Mouse (Mus musculus) MEL (cell line): Measurements from ENCODE around the gene Mme. TPM values are rescaled to one million over a fixed set of nuclear protein-coding genes. Genes with fewer than 3 reads are reported as not detected.

ENCODE experiments used
- DNase-seq: peaks from one replicate; pipeline ENCODE4 v3.0.0; 2011; ENCODE audit warnings: low read depth, low spot score
- H3K27ac ChIP-seq: 2 replicates; pipeline ENCODE4 v1.5.1; 2012; ENCODE audit warnings: low read depth, mild to moderate bottlenecking, control low read depth, low read length, moderate library complexity; ENCODE audit not compliant: control insufficient read depth
- H3K27me3 ChIP-seq, 2 experiments: fragments of 150-350 bp in 1 of 2; sonication (generic) in 1 of 2; 2 replicates each; pipeline ENCODE4 v1.6.1; 2012; ENCODE audit warnings: low read length in 2 of 2, mild to moderate bottlenecking in 2 of 2, improper control_type of control experiment in 1 of 2, moderate library complexity in 1 of 2; ENCODE audit not compliant: insufficient read depth in 2 of 2, control insufficient read depth in 1 of 2
- H3K36me3 ChIP-seq, 2 experiments: 2 replicates each; pipeline ENCODE4 v1.6.1; 2012 to 2014; ENCODE audit warnings: low read length in 2 of 2, improper control_type of control experiment in 1 of 2, inconsistent platforms in 1 of 2, mild to moderate bottlenecking in 1 of 2; ENCODE audit not compliant: insufficient read depth in 2 of 2, control insufficient read depth in 1 of 2
- H3K4me1 ChIP-seq, 2 experiments: fragments of 150-350 bp in 1 of 2; sonication (generic) in 1 of 2; 2 replicates each; pipeline ENCODE4 v1.6.1; 2012; ENCODE audit warnings: low read length in 2 of 2, improper control_type of control experiment in 1 of 2, mild to moderate bottlenecking in 1 of 2; ENCODE audit not compliant: insufficient read depth in 2 of 2, control insufficient read depth in 1 of 2
- H3K4me3 ChIP-seq, 2 experiments: fragments of 150-350 bp in 1 of 2; sonication (generic) in 1 of 2; 2 replicates each; pipeline ENCODE4 v1.5.1; 2012; ENCODE audit warnings: low read depth in 2 of 2, low read length in 2 of 2, mild to moderate bottlenecking in 2 of 2, moderate library complexity in 2 of 2, control low read depth in 1 of 2, improper control_type of control experiment in 1 of 2; ENCODE audit not compliant: control insufficient read depth in 1 of 2, insufficient read depth in 1 of 2
- H3K79me2 ChIP-seq: 2 replicates; pipeline ENCODE4 v1.6.1; 2012; ENCODE audit warnings: mild to moderate bottlenecking, low read length, moderate library complexity; ENCODE audit not compliant: control insufficient read depth, poor library complexity, insufficient read depth
- H3K9ac ChIP-seq: 2 replicates; pipeline ENCODE4 v1.6.1; 2012; ENCODE audit warnings: low read depth, mild to moderate bottlenecking, control low read depth, low read length, moderate library complexity; ENCODE audit not compliant: control insufficient read depth, poor library complexity, severe bottlenecking
- H3K9me3 ChIP-seq: fragments of 150-350 bp; sonication (generic); replicated peaks from 2 replicates; pipeline ENCODE4 v1.6.1; 2012; ENCODE audit warnings: mild to moderate bottlenecking, low read length, improper control_type of control experiment, moderate library complexity; ENCODE audit not compliant: insufficient read depth
- BHLHE40 ChIP-seq: IDR thresholded peaks from 2 replicates; pipeline ENCODE4 v1.6.1; 2012; ENCODE audit warnings: low read depth, mild to moderate bottlenecking, inconsistent platforms, low read length, improper control_type of control experiment, borderline replicate concordance
- CHD1 ChIP-seq: IDR thresholded peaks from 2 replicates; pipeline ENCODE4 v1.6.1; 2012; ENCODE audit warnings: low read depth, mild to moderate bottlenecking, inconsistent platforms, low read length, improper control_type of control experiment
- CHD2 ChIP-seq: IDR thresholded peaks from 2 replicates; pipeline ENCODE4 v1.6.1; 2011; ENCODE audit warnings: low read length, improper control_type of control experiment
- CTCF ChIP-seq, 3 experiments: IDR thresholded peaks in 2 of 3; conservative IDR thresholded peaks in 1 of 3; 2 replicates each; pipeline ENCODE4 v1.5.1; 2011 to 2012; ENCODE audit warnings: low read length in 3 of 3, low read depth in 2 of 3, mild to moderate bottlenecking in 2 of 3, improper control_type of control experiment in 1 of 3, inconsistent platforms in 1 of 3, mixed read lengths in 1 of 3, moderate library complexity in 1 of 3; ENCODE audit not compliant: control insufficient read depth in 1 of 3, insufficient read depth in 1 of 3, poor library complexity in 1 of 3, severe bottlenecking in 1 of 3
- E2F4 ChIP-seq: IDR thresholded peaks from 2 replicates; pipeline ENCODE4 v1.6.1; 2011; ENCODE audit warnings: low read depth, low read length, improper control_type of control experiment, borderline replicate concordance
- ETS1 ChIP-seq: IDR thresholded peaks from 2 replicates; pipeline ENCODE4 v1.6.1; 2012; ENCODE audit warnings: low read depth, mild to moderate bottlenecking, inconsistent platforms, low read length, improper control_type of control experiment, moderate library complexity
- HCFC1 ChIP-seq: IDR thresholded peaks from 2 replicates; pipeline ENCODE4 v1.6.1; 2012; ENCODE audit warnings: low read depth, mild to moderate bottlenecking, inconsistent platforms, low read length, improper control_type of control experiment, moderate library complexity
- JUND ChIP-seq: IDR thresholded peaks from 2 replicates; pipeline ENCODE4 v1.6.1; 2011; ENCODE audit warnings: low read depth, mild to moderate bottlenecking, improper control_type of control experiment, low read length
- MAFK ChIP-seq: IDR thresholded peaks from 2 replicates; pipeline ENCODE4 v1.6.1; 2011; ENCODE audit warnings: low read depth, mild to moderate bottlenecking, low read length, improper control_type of control experiment, borderline replicate concordance
- MEF2A ChIP-seq: IDR thresholded peaks from 2 replicates; pipeline ENCODE4 v1.6.1; 2014; ENCODE audit warnings: low read depth, mild to moderate bottlenecking, inconsistent platforms, low read length, improper control_type of control experiment; ENCODE audit not compliant: poor library complexity, insufficient replicate concordance, severe bottlenecking; ENCODE audit errors: extremely low read depth
- MXI1 ChIP-seq: IDR thresholded peaks from 2 replicates; pipeline ENCODE4 v1.6.1; 2011; ENCODE audit warnings: mild to moderate bottlenecking, low read depth, low read length, improper control_type of control experiment
- MYB ChIP-seq: IDR thresholded peaks from 2 replicates; pipeline ENCODE4 v1.6.1; 2011; ENCODE audit warnings: mild to moderate bottlenecking, low read depth, low read length, improper control_type of control experiment
- NRF1 ChIP-seq: IDR thresholded peaks from 2 replicates; pipeline ENCODE4 v1.6.1; 2014; ENCODE audit warnings: low read depth, mild to moderate bottlenecking, inconsistent platforms, low read length, improper control_type of control experiment, moderate library complexity; ENCODE audit not compliant: poor library complexity, insufficient read depth, severe bottlenecking
- POLR2A ChIP-seq, 2 experiments: IDR thresholded peaks; 2 replicates each; pipeline ENCODE4 v1.6.1; 2011 to 2012; ENCODE audit warnings: low read length in 2 of 2, mild to moderate bottlenecking in 2 of 2, control low read depth in 1 of 2, improper control_type of control experiment in 1 of 2, low read depth in 1 of 2, moderate library complexity in 1 of 2; ENCODE audit not compliant: control insufficient read depth in 1 of 2, insufficient read depth in 1 of 2, poor library complexity in 1 of 2
- POLR2AphosphoS2 ChIP-seq: IDR thresholded peaks from 2 replicates; pipeline ENCODE4 v1.6.1; 2011; ENCODE audit warnings: low read length, improper control_type of control experiment
- POLR2AphosphoS5 ChIP-seq: IDR thresholded peaks from 2 replicates; pipeline ENCODE4 v1.6.1; 2012; ENCODE audit warnings: low read depth, borderline replicate concordance, mild to moderate bottlenecking, inconsistent platforms, low read length, moderate library complexity, mixed read lengths
- RAD21 ChIP-seq: IDR thresholded peaks from 2 replicates; pipeline ENCODE4 v1.6.1; 2011; ENCODE audit warnings: mild to moderate bottlenecking, low read depth, low read length, improper control_type of control experiment
- RCOR1 ChIP-seq: IDR thresholded peaks from 2 replicates; pipeline ENCODE4 v1.6.1; 2012; ENCODE audit warnings: low read depth, mild to moderate bottlenecking, inconsistent platforms, low read length, improper control_type of control experiment
- SIN3A ChIP-seq: IDR thresholded peaks from 2 replicates; pipeline ENCODE4 v1.6.1; 2012; ENCODE audit warnings: low read length, improper control_type of control experiment, inconsistent platforms
- TCF12 ChIP-seq: IDR thresholded peaks from 2 replicates; pipeline ENCODE4 v1.6.1; 2014; ENCODE audit warnings: low read depth, mild to moderate bottlenecking, inconsistent platforms, low read length, improper control_type of control experiment, moderate library complexity
- UBTF ChIP-seq: IDR thresholded peaks from 2 replicates; pipeline ENCODE4 v1.6.1; 2012; ENCODE audit warnings: low read depth, mild to moderate bottlenecking, inconsistent platforms, low read length, improper control_type of control experiment, moderate library complexity, borderline replicate concordance; ENCODE audit not compliant: insufficient read depth
- ZKSCAN1 ChIP-seq: IDR thresholded peaks from 2 replicates; pipeline ENCODE4 v1.6.1; 2012; ENCODE audit warnings: low read depth, mild to moderate bottlenecking, inconsistent platforms, low read length, improper control_type of control experiment, moderate library complexity
- polyA plus RNA-seq, 2 experiments: library from polyadenylated mRNA; stranded (reverse) in 1 of 2; unstranded in 1 of 2; fragments of >175 nt in 1 of 2; fragments of >200 nt in 1 of 2; gene quantifications; 2 replicates each; pipeline versions ENCODE4 v1.2.1 to v1.2.4; 2012; ENCODE audit warnings: low replicate concordance in 2 of 2, low read depth in 1 of 2; ENCODE audit not compliant: insufficient read length in 2 of 2, insufficient read depth in 1 of 2, missing spikeins in 1 of 2
- total RNA-seq: library from RNA; depleted of rRNA; stranded (reverse); fragments of 300-350 nt; gene quantifications from 2 replicates; pipeline ENCODE4 v1.2.3, GENCODE M21; 2012

The Mme gene
- total and polyA plus RNA-seq, 3 experiments, result not detected

DNA sequence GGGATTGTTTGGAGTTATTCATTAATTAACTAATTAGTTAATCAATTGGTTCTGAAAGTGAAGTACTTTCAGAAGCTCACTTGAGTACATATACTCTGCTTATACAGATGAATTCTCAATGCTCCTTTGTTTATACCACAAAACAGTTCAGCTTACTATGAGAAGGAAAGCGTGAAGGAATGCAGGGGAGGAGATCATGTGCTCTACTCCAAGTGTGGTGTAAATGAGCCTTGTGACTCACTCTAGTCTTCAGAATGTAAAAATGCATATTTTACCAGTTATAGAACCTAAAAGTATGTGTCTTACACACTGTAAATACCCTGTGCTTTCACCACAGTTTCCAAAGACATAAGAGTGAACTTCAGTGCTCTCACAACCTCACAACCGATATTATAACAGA lies 84.3 kb downstream of the Mme start:
- H3K4me1 ChIP-seq, result no peaks in the 10 kb centered on the region
- TF ChIP-seq CTCF (IDR thresholded peaks at IDR 0.05 in 2 of 3, conservative IDR thresholded peaks at IDR 0.05 in 1 of 3; ENCODE audit: control insufficient read depth in 1 of 3, insufficient read depth in 1 of 3, low read depth in 2 of 3, low read length in 3 of 3, poor library complexity in 1 of 3, severe bottlenecking in 1 of 3) (no peak), E2F4 (no peak), ETS1 (no peak), NRF1 (no peak), ZKSCAN1 (no peak), MAFK (no peak)
- TF ChIP-seq, all 39 proteins: peak for 0
- no peak for DNase-seq
- Histone ChIP-seq H3K27ac (no peak overlapping the region), H3K79me2 (no peaks in the 10 kb centered on the region), H3K9ac (no peak overlapping the region), H3K9me3 (no peaks in the 10 kb centered on the region), H3K36me3 (no peaks in the 10 kb centered on the region), H3K27me3 (no peaks in the 10 kb centered on the region), H3K4me3 (no peak overlapping the region)

DNA sequence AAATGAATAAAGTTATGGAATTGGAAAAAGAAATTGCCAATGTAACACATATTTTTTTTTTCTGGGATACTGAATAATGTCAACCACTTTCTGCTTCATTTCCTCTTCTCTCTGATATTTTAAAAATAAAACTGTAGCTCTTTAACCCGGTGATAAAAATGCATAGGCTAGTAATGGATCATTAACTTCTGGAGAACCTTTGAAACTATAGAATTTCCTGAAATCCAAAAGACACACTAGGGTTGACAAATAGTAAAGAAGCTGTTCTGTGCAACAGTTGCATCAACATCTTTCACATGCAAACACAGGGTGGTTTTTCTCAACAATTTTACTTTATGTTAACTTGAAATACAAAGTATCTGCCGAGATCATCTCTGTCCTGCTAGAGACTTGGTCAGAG lies 98.8 kb downstream of the Mme start:
- Histone ChIP-seq H3K4me3 (no peak overlapping the region), H3K9me3 (no peaks in the 10 kb centered on the region), H3K9ac (no peak overlapping the region), H3K27ac (no peak overlapping the region), H3K27me3 (no peaks in the 10 kb centered on the region), H3K4me1 (no peaks in the 10 kb centered on the region), H3K36me3 (no peaks in the 10 kb centered on the region), H3K79me2 (no peaks in the 10 kb centered on the region)
- DNase-seq, result no peak
- no peak for TF ChIP-seq SIN3A

DNA sequence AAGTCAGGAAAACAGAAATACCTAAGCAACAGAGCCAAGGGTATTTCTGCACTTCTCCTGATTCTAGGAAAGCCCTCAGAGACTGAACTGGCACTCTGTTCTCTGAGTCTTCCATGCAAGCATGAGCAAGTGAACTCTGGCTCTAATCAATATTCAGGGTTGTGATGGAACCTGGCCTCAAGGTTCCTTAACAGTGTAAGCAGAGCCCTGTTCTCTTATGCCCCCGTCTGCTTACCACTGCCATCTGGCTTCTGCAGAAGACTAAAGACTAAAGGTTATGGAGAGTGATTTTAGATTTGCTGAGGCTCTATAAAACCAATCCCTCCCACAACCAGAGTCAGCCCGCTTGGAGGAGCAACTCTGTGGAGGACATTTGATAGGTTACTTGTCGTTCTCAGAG lies 99.2 kb downstream of the Mme start:
- TF ChIP-seq MEF2A, result no peak
- TF ChIP-seq TCF12, result no peak
- no peak for TF ChIP-seq POLR2AphosphoS5
- no peak for TF ChIP-seq POLR2AphosphoS2
- no peak for TF ChIP-seq MYB
- no peak for TF ChIP-seq RAD21
- TF ChIP-seq BHLHE40, result no peak
- TF ChIP-seq CHD1, result no peak
- TF ChIP-seq MXI1, result no peak
- TF ChIP-seq HCFC1, result no peak
- no peak for TF ChIP-seq RCOR1
- TF ChIP-seq POLR2A (IDR thresholded peaks at IDR 0.05; ENCODE audit: control insufficient read depth in 1 of 2, insufficient read depth in 1 of 2, low read depth in 1 of 2, low read length in 2 of 2, poor library complexity in 1 of 2), result no peak
- no peak for TF ChIP-seq CHD2
- no peak for TF ChIP-seq E2F4
- no peak for TF ChIP-seq JUND
- no peak for TF ChIP-seq CTCF (IDR thresholded peaks at IDR 0.05 in 2 of 3, conservative IDR thresholded peaks at IDR 0.05 in 1 of 3; ENCODE audit: control insufficient read depth in 1 of 3, insufficient read depth in 1 of 3, low read depth in 2 of 3, low read length in 3 of 3, poor library complexity in 1 of 3, severe bottlenecking in 1 of 3)
- no peak for TF ChIP-seq UBTF
- Histone ChIP-seq H3K4me1 (no peaks in the 10 kb centered on the region), H3K4me3 (no peak overlapping the region), H3K36me3 (no peaks in the 10 kb centered on the region), H3K27ac (no peak overlapping the region), H3K79me2 (no peaks in the 10 kb centered on the region), H3K9ac (no peak overlapping the region), H3K9me3 (no peaks in the 10 kb centered on the region), H3K27me3 (no peaks in the 10 kb centered on the region)
- no peak for DNase-seq
